ENCODE assay signal across 9 mouse cellular contexts in genomic region chr15:99703104-99703503, GRCm38 (mm10). TPM values are rescaled to one million over a fixed set of nuclear protein-coding genes. Genes with fewer than 3 reads are reported as not detected.
DNase-seq lines count a peak whose midpoint lies in the region; ATAC-seq and TF ChIP-seq lines count a peak whose summit lies in the region.
"Had no signal": no experiment of that assay in that cellular context is flagged by ENCODE, and none has a peak within 500 bp of the region (broad histone marks: within the 10 kb centered on the region; RNA-seq: fewer than 3 reads in every experiment).

No protein-coding gene starts in this region.

- H3K4me1 ChIP-seq in forebrain, embryonic 13.5 days = peaks cover 30% of the 10 kb centered on the region
- H3K4me1 ChIP-seq in liver, embryonic 12.5 days = peaks cover 43% of the 10 kb centered on the region

- no peak overlapping the region for H3K4me3 ChIP-seq in C2C12 (ENCODE audit: insufficient read depth, poor library complexity, severe bottlenecking)
- peak overlapping the region; percentile 84 for H3K4me3 ChIP-seq in forebrain, embryonic 13.5 days
- peak overlapping the region; percentile 93 for H3K4me3 ChIP-seq in liver, embryonic 12.5 days

- H3K9ac ChIP-seq in forebrain, embryonic 13.5 days = peak overlapping the region; percentile 97
- peak overlapping the region; percentile 92; the same call in 1 of the 2 replicates for H3K9ac ChIP-seq in liver, embryonic 12.5 days

- no peaks in the 10 kb centered on the region for H3K9me3 ChIP-seq in forebrain, embryonic 13.5 days (replicated peaks)
- no peaks in the 10 kb centered on the region for H3K9me3 ChIP-seq in liver, embryonic 12.5 days (replicated peaks)

- peak; percentile 32 for DNase-seq in cerebellum, adult 8-10 months
- no peak for DNase-seq in urinary bladder, postnatal 25 days (ENCODE audit: low spot score)
- DNase-seq in adrenal gland, postnatal 25 days = no peak
- DNase-seq: cerebellum, postnatal 36 days had no signal

- H3K79me3 ChIP-seq in C2C12 (ENCODE audit: low read depth) = peaks cover 11% of the 10 kb centered on the region

- peak overlapping the region; percentile 96 for H3K27ac ChIP-seq in forebrain, embryonic 13.5 days
- H3K27ac ChIP-seq in liver, embryonic 12.5 days = no peak overlapping the region; the same call in 1 of the 2 replicates

- ATAC-seq in cerebellum, adult (ENCODE audit: insufficient number of reproducible peaks, low FRiP score, low TSS enrichment) = no peak
- no peak for ATAC-seq in forebrain, embryonic 13.5 days
- no peak for ATAC-seq in liver, embryonic 12.5 days
- ATAC-seq in activated CD4-positive, CD25-positive, alpha-beta regulatory T cell, adult 4 months = no peak

- peaks cover 43% of the 10 kb centered on the region for H3K79me2 ChIP-seq in C2C12 (ENCODE audit: control insufficient read depth, insufficient read depth)

- peak overlapping the region; percentile 93 for H3K4me2 ChIP-seq in forebrain, embryonic 13.5 days
- H3K4me2 ChIP-seq in liver, embryonic 12.5 days = peak overlapping the region; percentile 82

- TF ChIP-seq CTCF in C2C12 (IDR thresholded peaks at IDR 0.05; ENCODE audit: control insufficient read depth, insufficient read depth, insufficient read length) = no peak

- peaks cover 45% of the 10 kb centered on the region for H3K36me3 ChIP-seq in C2C12 (ENCODE audit: control insufficient read depth, insufficient read depth)
- peaks cover 51% of the 10 kb centered on the region for H3K36me3 ChIP-seq in forebrain, embryonic 13.5 days (ENCODE audit: poor library complexity, severe bottlenecking)
- peaks cover 41% of the 10 kb centered on the region for H3K36me3 ChIP-seq in liver, embryonic 12.5 days

- peak overlapping the region; percentile 27 for H3ac ChIP-seq in C2C12 (ENCODE audit: control insufficient read depth, insufficient read length, low read depth)

- H3K27me3 ChIP-seq in C2C12 (ENCODE audit: control insufficient read depth, insufficient read depth, insufficient read length) = no peaks in the 10 kb centered on the region
- H3K27me3 ChIP-seq in forebrain, embryonic 13.5 days = peaks cover 5% of the 10 kb centered on the region; the same call in 1 of the 2 replicates
- H3K27me3 ChIP-seq in liver, embryonic 12.5 days (replicated peaks) = peaks cover 15% of the 10 kb centered on the region

- 66% methylated on average over 9 of the region's 9 CpGs for WGBS in forebrain, embryonic 13.5 days
- WGBS in liver, embryonic 12.5 days (ENCODE audit: insufficient replicate concordance) = 72% methylated on average over 9 of the region's 9 CpGs

TF ChIP-seq in C2C12, 6 proteins besides CTCF, POLR2A, EP300 and RAD21:
- TF ChIP-seq MYOG (IDR thresholded peaks at IDR 0.05; ENCODE audit: control insufficient read depth, extremely low read depth, insufficient read length) (no peak), CEBPB (IDR thresholded peaks at IDR 0.05; ENCODE audit: low read depth) (no peak), USF1 (IDR thresholded peaks at IDR 0.05; ENCODE audit: low read depth) (no peak), MYOD1 (IDR thresholded peaks at IDR 0.05; ENCODE audit: control insufficient read depth, insufficient read length, low read depth) (no peak), MAX (IDR thresholded peaks at IDR 0.05) (no peak), FOSL1 (IDR thresholded peaks at IDR 0.05; ENCODE audit: insufficient read depth, low read length, poor library complexity, severe bottlenecking) (no peak)

RNA-seq across cellular contexts. Expression of gene Smarcd1, which starts 1.2 kb away (rescaled TPM):
- 28.6 TPM for polyA plus RNA-seq in C2C12 (2012; fragmentation: generic; extraction: Trizol)
- 118 and 130 TPM in 2 replicates for polyA plus RNA-seq in forebrain, embryonic 13.5 days (2015; fragmentation: Nextera tagmentation; extraction: Ambion mirVana)
- 12.2 and 12.6 TPM in 2 replicates for polyA plus RNA-seq in liver, embryonic 12.5 days (2016; fragmentation: Nextera tagmentation; extraction: Ambion mirVana)
- 10 to 100 TPM in 1 of 2 experiments, 1 to 10 TPM in 1; 8.6 to 10.8 TPM for polyA plus RNA-seq in activated CD4-positive, CD25-positive, alpha-beta regulatory T cell, adult 4 months (2017; shearing (Covaris generic))
- 51.9 and 63.6 TPM in 2 replicates for total RNA-seq in adrenal gland, postnatal 25 days (2021)

RNA-seq across cellular contexts. Expression of gene Gm17349, which starts 2.2 kb away (rescaled TPM):
- not detected for polyA plus RNA-seq in C2C12 (2012; fragmentation: generic; extraction: Trizol)
- polyA plus RNA-seq in forebrain, embryonic 13.5 days (2015; fragmentation: Nextera tagmentation; extraction: Ambion mirVana) = not detected in 2 replicates
- polyA plus RNA-seq in liver, embryonic 12.5 days (2016; fragmentation: Nextera tagmentation; extraction: Ambion mirVana) = not detected in 2 replicates
- not detected for polyA plus RNA-seq in activated CD4-positive, CD25-positive, alpha-beta regulatory T cell, adult 4 months (2017; shearing (Covaris generic))
- total RNA-seq in adrenal gland, postnatal 25 days (2021) = 30.4 and 43.7 TPM in 2 replicates

RNA-seq across cellular contexts. Expression of gene Gpd1, which starts 14.2 kb away (rescaled TPM):
- polyA plus RNA-seq in C2C12 (2012; fragmentation: generic; extraction: Trizol) = 0.64 TPM
- polyA plus RNA-seq in forebrain, embryonic 13.5 days (2015; fragmentation: Nextera tagmentation; extraction: Ambion mirVana) = 1.2 and 1.3 TPM in 2 replicates
- 7.5 and 8.0 TPM in 2 replicates for polyA plus RNA-seq in liver, embryonic 12.5 days (2016; fragmentation: Nextera tagmentation; extraction: Ambion mirVana)
- polyA plus RNA-seq in activated CD4-positive, CD25-positive, alpha-beta regulatory T cell, adult 4 months (2017; shearing (Covaris generic)) = under 1 TPM; 0.16 to 0.60 TPM
- total RNA-seq in adrenal gland, postnatal 25 days (2021) = 639 and 861 TPM in 2 replicates

RNA-seq across cellular contexts. Expression of gene Cox14, which starts 22.3 kb away (rescaled TPM):
- polyA plus RNA-seq in C2C12 (2012; fragmentation: generic; extraction: Trizol) = 210 TPM
- 177 and 190 TPM in 2 replicates for polyA plus RNA-seq in forebrain, embryonic 13.5 days (2015; fragmentation: Nextera tagmentation; extraction: Ambion mirVana)
- 98.3 and 98.4 TPM in 2 replicates for polyA plus RNA-seq in liver, embryonic 12.5 days (2016; fragmentation: Nextera tagmentation; extraction: Ambion mirVana)
- 100 to 1,000 TPM; 152 to 189 TPM for polyA plus RNA-seq in activated CD4-positive, CD25-positive, alpha-beta regulatory T cell, adult 4 months (2017; shearing (Covaris generic))
- 217 and 256 TPM in 2 replicates for total RNA-seq in adrenal gland, postnatal 25 days (2021)

RNA-seq across cellular contexts. Expression of gene Asic1, which starts 32.9 kb away (rescaled TPM):
- polyA plus RNA-seq in C2C12 (2012; fragmentation: generic; extraction: Trizol) = 2.2 TPM
- 15.1 and 17.0 TPM in 2 replicates for polyA plus RNA-seq in forebrain, embryonic 13.5 days (2015; fragmentation: Nextera tagmentation; extraction: Ambion mirVana)
- 1.8 and 2.0 TPM in 2 replicates for polyA plus RNA-seq in liver, embryonic 12.5 days (2016; fragmentation: Nextera tagmentation; extraction: Ambion mirVana)
- under 1 TPM; 0.22 to 0.32 TPM for polyA plus RNA-seq in activated CD4-positive, CD25-positive, alpha-beta regulatory T cell, adult 4 months (2017; shearing (Covaris generic))
- 0.33 and 0.49 TPM in 2 replicates for total RNA-seq in adrenal gland, postnatal 25 days (2021)
